Mouse (Mus musculus): ENCODE data around the gene Acpp.

GRCm38 (mm10) chr9:104280725-104281495, 56.6 kb downstream of the Acpp start:
- TF ChIP-seq EP300 (IDR thresholded peaks at IDR 0.05) (no peak), CTCF (IDR thresholded peaks at IDR 0.05) (no peak)
